Comparison of ENCODE assay signal across 7 mouse cellular contexts in the genomic region with DNA sequence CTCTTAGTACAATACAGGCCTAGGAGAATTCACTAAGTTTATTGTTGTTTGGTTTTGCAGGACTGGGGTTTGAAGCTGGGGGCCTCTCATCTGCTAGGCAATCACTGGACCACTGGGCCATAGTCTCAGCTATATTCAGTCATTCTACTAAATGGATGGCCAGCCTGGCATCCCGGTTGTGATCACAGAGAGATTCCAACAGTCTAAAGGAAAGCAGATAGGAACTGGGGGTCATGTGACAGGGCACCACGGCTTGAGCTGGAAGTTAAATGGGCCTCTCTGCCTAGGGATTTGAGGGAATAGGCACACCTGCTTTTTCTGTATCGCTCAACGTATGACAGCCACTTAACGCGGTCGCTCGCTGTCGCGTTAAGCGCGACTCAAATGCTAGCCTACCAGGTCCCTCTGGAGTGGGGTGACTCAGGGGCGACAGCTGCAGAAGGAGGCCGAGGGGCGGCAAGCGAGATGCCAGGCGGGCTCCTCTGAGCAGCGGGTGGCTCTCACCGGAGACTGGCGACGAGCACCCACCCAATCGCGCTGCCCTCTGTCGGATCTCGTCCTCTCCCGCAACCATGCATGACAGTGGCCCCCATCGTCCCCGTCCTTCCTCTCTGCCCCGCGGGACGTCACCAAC. TPM values are rescaled to one million over a fixed set of nuclear protein-coding genes. Genes with fewer than 3 reads are reported as not detected.
DNase-seq lines count a peak whose midpoint lies in the region; ATAC-seq and TF ChIP-seq lines count a peak whose summit lies in the region.

No protein-coding gene starts in this region.

- 0 out of 2 replicates have a peak, but pooled peaks cover under 1% of the 10 kb centered on the region for H3K36me3 ChIP-seq in lung, postnatal 0 days (ENCODE audit: insufficient read depth, low read length)
- peaks cover 19% of the 10 kb centered on the region for H3K36me3 ChIP-seq in embryonic facial prominence, embryonic 14.5 days (ENCODE audit: control insufficient read depth, insufficient read depth, low read length)
- no peaks in the 10 kb centered on the region; the same call in 1 of the 2 replicates for H3K36me3 ChIP-seq in limb, embryonic 11.5 days (ENCODE audit: control insufficient read depth, insufficient read depth, low read length)
- H3K36me3 ChIP-seq in small intestine, adult 2 months (ENCODE audit: control insufficient read depth, insufficient read depth, low read length), result peaks cover 11% of the 10 kb centered on the region

- H3K4me3 ChIP-seq in lung, postnatal 0 days (ENCODE audit: low read depth, low read length), result peak overlapping the region; percentile 47
- peak overlapping the region; percentile 62 for H3K4me3 ChIP-seq in embryonic facial prominence, embryonic 14.5 days (ENCODE audit: low read depth, low read length)
- H3K4me3 ChIP-seq in limb, embryonic 11.5 days (ENCODE audit: low read depth, low read length), result peak overlapping the region; percentile 74
- peak overlapping the region; percentile 78 for H3K4me3 ChIP-seq in small intestine, adult 2 months (ENCODE audit: low read depth, low read length)

- H3K4me2 ChIP-seq in lung, postnatal 0 days (replicated peaks; ENCODE audit: low read depth, low read length), result peak overlapping the region; percentile 77
- H3K4me2 ChIP-seq in embryonic facial prominence, embryonic 14.5 days (ENCODE audit: low read depth, low read length), result peak overlapping the region; percentile 86
- H3K4me2 ChIP-seq in limb, embryonic 11.5 days (ENCODE audit: low read depth, severe bottlenecking), result peak overlapping the region; percentile 90

- ATAC-seq in lung, postnatal 0 days, result no peak
- no peak; the same call in none of the 2 replicates for ATAC-seq in embryonic facial prominence, embryonic 14.5 days (ENCODE audit: low read depth)
- peak; percentile 38 for ATAC-seq in limb, embryonic 11.5 days (ENCODE audit: insufficient number of reproducible peaks, low FRiP score, low TSS enrichment, low read depth)

- peak; percentile 8 for DNase-seq in lung, postnatal 0 days (ENCODE audit: low spot score)
- DNase-seq in lung, postnatal 36 days, result no peak
- no peak for DNase-seq in embryonic facial prominence, embryonic 14.5 days (ENCODE audit: low spot score)
- DNase-seq in limb, embryonic 11.5 days (ENCODE audit: low spot score), result no peak
- no peak for DNase-seq in Muller cell, postnatal 12 days (ENCODE audit: inconsistent ontology term)
- no peak for DNase-seq in cerebellum, postnatal 10 days

- no peak overlapping the region for H3K27ac ChIP-seq in lung, postnatal 0 days (ENCODE audit: low read length)
- H3K27ac ChIP-seq in embryonic facial prominence, embryonic 14.5 days (replicated peaks; ENCODE audit: low read depth, low read length), result no peak overlapping the region
- H3K27ac ChIP-seq in limb, embryonic 11.5 days (replicated peaks; ENCODE audit: low read depth, low read length), result no peak overlapping the region
- H3K27ac ChIP-seq in small intestine, adult 2 months (ENCODE audit: insufficient read depth, low read depth, low read length), result no peak overlapping the region

- no peak overlapping the region for H3K9ac ChIP-seq in lung, postnatal 0 days (replicated peaks; ENCODE audit: low read depth)
- H3K9ac ChIP-seq in embryonic facial prominence, embryonic 14.5 days (ENCODE audit: low read depth, low read length), result peak overlapping the region; percentile 72
- peak overlapping the region; percentile 76 for H3K9ac ChIP-seq in limb, embryonic 11.5 days (ENCODE audit: low read length)

- no peak for TF ChIP-seq POLR2A in small intestine, adult 2 months (IDR thresholded peaks at IDR 0.05; ENCODE audit: low read depth, low read length)

- H3K27me3 ChIP-seq in lung, postnatal 0 days (replicated peaks; ENCODE audit: insufficient read depth, low read length), result no peaks in the 10 kb centered on the region
- no peaks in the 10 kb centered on the region for H3K27me3 ChIP-seq in embryonic facial prominence, embryonic 14.5 days (replicated peaks; ENCODE audit: control insufficient read depth, insufficient read depth, low read length)
- no peaks in the 10 kb centered on the region for H3K27me3 ChIP-seq in limb, embryonic 11.5 days (ENCODE audit: control insufficient read depth, insufficient read depth, low read length)
- H3K27me3 ChIP-seq in small intestine, adult 2 months (ENCODE audit: control insufficient read depth, insufficient read depth, low read length), result no peaks in the 10 kb centered on the region

- TF ChIP-seq CTCF in lung, postnatal 0 days (IDR thresholded peaks at IDR 0.05), result no peak
- TF ChIP-seq CTCF in small intestine, adult 2 months (IDR thresholded peaks at IDR 0.05; ENCODE audit: extremely low read depth, insufficient read length, insufficient replicate concordance, low read depth, low read length), result no peak

- H3K9me3 ChIP-seq in lung, postnatal 0 days (ENCODE audit: low read length), result no peaks in the 10 kb centered on the region
- H3K9me3 ChIP-seq in embryonic facial prominence, embryonic 14.5 days (ENCODE audit: control insufficient read depth, low read length), result no peaks in the 10 kb centered on the region
- H3K9me3 ChIP-seq in limb, embryonic 11.5 days (ENCODE audit: control insufficient read depth, low read length), result no peaks in the 10 kb centered on the region

- TF ChIP-seq EP300 in lung, postnatal 0 days (IDR thresholded peaks at IDR 0.05), result no peak

- under 1% methylated on average over 31 of the region's 31 CpGs for WGBS in lung, postnatal 0 days
- 1% methylated on average over 23 of the region's 31 CpGs for WGBS in embryonic facial prominence, embryonic 14.5 days
- under 1% methylated on average over 30 of the region's 31 CpGs for WGBS in limb, embryonic 11.5 days
- under 1% methylated on average over 31 of the region's 31 CpGs for WGBS in small intestine, adult 2 months

- H3K4me1 ChIP-seq in lung, postnatal 0 days (ENCODE audit: insufficient read depth, low read depth, low read length), result peaks cover 10% of the 10 kb centered on the region
- peaks cover 14% of the 10 kb centered on the region for H3K4me1 ChIP-seq in embryonic facial prominence, embryonic 14.5 days (ENCODE audit: control insufficient read depth, insufficient read depth, low read length)
- H3K4me1 ChIP-seq in limb, embryonic 11.5 days (ENCODE audit: control insufficient read depth, insufficient read depth, low read length), result peaks cover 3% of the 10 kb centered on the region; the same call in 1 of the 2 replicates
- peaks cover 4% of the 10 kb centered on the region for H3K4me1 ChIP-seq in small intestine, adult 2 months (ENCODE audit: control insufficient read depth, insufficient read depth, insufficient read length, low read length)

RNA-seq across cellular contexts. Expression of a gene that starts 0.4 kb away (rescaled TPM):
- 5.3 and 7.5 TPM in 2 replicates for polyA plus RNA-seq in lung, postnatal 0 days (2015; fragmentation: Nextera tagmentation; extraction: Ambion mirVana)
- 41.3 and 47.6 TPM in 2 replicates for polyA plus RNA-seq in embryonic facial prominence, embryonic 14.5 days (2014; fragmentation: Nextera tagmentation; extraction: Ambion mirVana)
- polyA plus RNA-seq in limb, embryonic 11.5 days (2014; fragmentation: Nextera tagmentation; extraction: Ambion mirVana), result 90.7 and 92.9 TPM in 2 replicates
- polyA plus RNA-seq in small intestine, adult 2 months (2012; rRNA removed), result 1.1 and 2.3 TPM in 2 replicates

RNA-seq across cellular contexts. Expression of a gene that starts 0.8 kb away (rescaled TPM):
- 12.3 and 13.7 TPM in 2 replicates for polyA plus RNA-seq in lung, postnatal 0 days (2015; fragmentation: Nextera tagmentation; extraction: Ambion mirVana)
- polyA plus RNA-seq in embryonic facial prominence, embryonic 14.5 days (2014; fragmentation: Nextera tagmentation; extraction: Ambion mirVana), result 15.2 TPM in 2 replicates
- 17.0 and 17.2 TPM in 2 replicates for polyA plus RNA-seq in limb, embryonic 11.5 days (2014; fragmentation: Nextera tagmentation; extraction: Ambion mirVana)
- 0.57 and 1.1 TPM in 2 replicates for polyA plus RNA-seq in small intestine, adult 2 months (2012; rRNA removed)

RNA-seq across cellular contexts. Expression of a gene that starts 17.3 kb away (rescaled TPM):
- 0.23 and 0.37 TPM in 2 replicates for polyA plus RNA-seq in lung, postnatal 0 days (2015; fragmentation: Nextera tagmentation; extraction: Ambion mirVana)
- polyA plus RNA-seq in embryonic facial prominence, embryonic 14.5 days (2014; fragmentation: Nextera tagmentation; extraction: Ambion mirVana), result 0.30 and 0.35 TPM in 2 replicates
- not detected in 2 replicates for polyA plus RNA-seq in limb, embryonic 11.5 days (2014; fragmentation: Nextera tagmentation; extraction: Ambion mirVana)
- 0.18 TPM in 2 replicates for polyA plus RNA-seq in small intestine, adult 2 months (2012; rRNA removed)
